Mouse (Mus musculus): ENCODE results near the gene A2ml1.

The A2ml1 gene

GRCm38 (mm10) chr6:128549463-128550452 lies 31.6 kb downstream of the A2ml1 start:
- no peak for DNase-seq (ENCODE audit: low read depth)

GRCm38 (mm10) chr6:128548532-128548931 lies 32.9 kb downstream of the A2ml1 start:
- no peak for DNase-seq (ENCODE audit: low read depth)

- DNase-seq (ENCODE audit: low read depth), result no peak
These were observed 36.0 kb downstream of the A2ml1 start for GRCm38 (mm10) chr6:128545402-128545801.

GRCm38 (mm10) chr6:128543226-128543625 lies 38.2 kb downstream of the A2ml1 start:
- DNase-seq (ENCODE audit: low read depth), result no peak

- DNase-seq (ENCODE audit: low read depth), result no peak
These were observed 46.2 kb downstream of the A2ml1 start for GRCm38 (mm10) chr6:128535250-128535649.

- DNase-seq (ENCODE audit: low read depth), result no peak
These were observed 48.1 kb downstream of the A2ml1 start for GRCm38 (mm10) chr6:128533296-128533695.

GRCm38 (mm10) chr6:128532701-128533100 lies 48.7 kb downstream of the A2ml1 start:
- DNase-seq (ENCODE audit: low read depth), result no peak

GRCm38 (mm10) chr6:128528491-128528890 lies 52.9 kb downstream of the A2ml1 start:
- no peak for DNase-seq (ENCODE audit: low read depth)

GRCm38 (mm10) chr6:128527110-128527509 lies 54.3 kb downstream of the A2ml1 start:
- no peak for DNase-seq (ENCODE audit: low read depth)

- DNase-seq (ENCODE audit: low read depth), result no peak
These were observed 54.8 kb downstream of the A2ml1 start, which contains the start of gene Pzp for GRCm38 (mm10) chr6:128526601-128527000. Gene Pzp (minus strand): TSS chr6:128526720.

- DNase-seq (ENCODE audit: low read depth), result no peak
These were observed 55.6 kb downstream of the A2ml1 start for GRCm38 (mm10) chr6:128525801-128526200.

- no peak for DNase-seq (ENCODE audit: low read depth)
These were observed 58.0 kb downstream of the A2ml1 start for GRCm38 (mm10) chr6:128523360-128523759.

GRCm38 (mm10) chr6:128519159-128519558 lies 62.2 kb downstream of the A2ml1 start:
- no peak for DNase-seq (ENCODE audit: low read depth)

- DNase-seq (ENCODE audit: low read depth), result no peak
These were observed 75.7 kb downstream of the A2ml1 start for GRCm38 (mm10) chr6:128505676-128506236.

GRCm38 (mm10) chr6:128504743-128505142 lies 76.7 kb downstream of the A2ml1 start:
- DNase-seq (ENCODE audit: low read depth), result no peak

GRCm38 (mm10) chr6:128495346-128495745 lies 86.1 kb downstream of the A2ml1 start:
- DNase-seq (ENCODE audit: low read depth), result no peak

GRCm38 (mm10) chr6:128494646-128495331 lies 86.6 kb downstream of the A2ml1 start:
- no peak for DNase-seq (ENCODE audit: low read depth)

- no peak for DNase-seq (ENCODE audit: low read depth)
These were observed 89.5 kb downstream of the A2ml1 start for GRCm38 (mm10) chr6:128491916-128492315.

- no peak for DNase-seq (ENCODE audit: low read depth)
These were observed 91.3 kb downstream of the A2ml1 start for GRCm38 (mm10) chr6:128490141-128490540.

Data from c-Kit-positive CD71-positive TER-119-negative erythroid progenitor cells, embryonic 14.5 days (primary cell).